Mouse (Mus musculus) midbrain, postnatal 0 days (tissue): ENCODE results near the gene Slc24a3. TPM values are rescaled to one million over a fixed set of nuclear protein-coding genes. Genes with fewer than 3 reads are reported as not detected.
A peak's percentile ranks its signal among the peaks of the same experiment; 100 is the strongest.

Experiments
- ATAC-seq: fragments of 200-750 bp; cut with Nextera tagmentation; 2 replicates; pipeline ENCODE4 v1.8.0; 2017; ENCODE audit warnings: moderate number of reproducible peaks, mild to moderate bottlenecking, moderate TSS enrichment, moderate library complexity; ENCODE audit not compliant: low FRiP score
- DNase-seq: peaks from one replicate; pipeline ENCODE4 v3.0.0-alpha.2; 2015; ENCODE audit warnings: low spot score
- H3K27ac ChIP-seq: fragments of 300-500 bp; sonication (generic); 2 replicates; pipeline ENCODE4 v1.5.1; 2014; ENCODE audit warnings: low read depth, mild to moderate bottlenecking, low read length, mixed read lengths
- H3K27me3 ChIP-seq: fragments of 300-500 bp; sonication (generic); 2 replicates; pipeline ENCODE4 v1.6.1; 2014; ENCODE audit warnings: low read length, control low read depth, mixed read lengths; ENCODE audit not compliant: insufficient read depth
- H3K36me3 ChIP-seq: fragments of 300-500 bp; sonication (generic); 2 replicates; pipeline ENCODE4 v1.6.1; 2014; ENCODE audit warnings: low read length, control low read depth, mixed read lengths; ENCODE audit not compliant: insufficient read depth
- H3K4me1 ChIP-seq: fragments of 300-500 bp; sonication (generic); 2 replicates; pipeline ENCODE4 v1.6.1; 2014; ENCODE audit warnings: mild to moderate bottlenecking, control low read depth, antibody characterized with exemption, low read length, mixed read lengths; ENCODE audit not compliant: insufficient read depth
- H3K4me2 ChIP-seq: fragments of 300-500 bp; sonication (generic); 2 replicates; pipeline ENCODE4 v1.6.1; 2014; ENCODE audit warnings: low read depth, mild to moderate bottlenecking, low read length, mixed read lengths; ENCODE audit not compliant: poor library complexity, severe bottlenecking
- H3K4me3 ChIP-seq: fragments of 300-500 bp; sonication (generic); 2 replicates; pipeline ENCODE4 v1.5.1; 2014; ENCODE audit warnings: low read depth, mild to moderate bottlenecking, low read length, moderate library complexity
- H3K9ac ChIP-seq: fragments of 300-500 bp; sonication (generic); replicated peaks from 2 replicates; pipeline ENCODE4 v1.6.1; 2014; ENCODE audit warnings: mild to moderate bottlenecking, low read length, moderate library complexity, mixed read lengths; ENCODE audit not compliant: poor library complexity, severe bottlenecking
- H3K9me3 ChIP-seq: fragments of 300-500 bp; sonication (generic); 2 replicates; pipeline ENCODE4 v1.6.1; 2016; ENCODE audit warnings: low read length, control low read depth
- CTCF ChIP-seq: IDR thresholded peaks from 2 replicates; pipeline ENCODE4 v1.5.1; 2016; ENCODE audit warnings: antibody characterized with exemption, mild to moderate bottlenecking
- WGBS: fragments of 180-500 bp; shearing (Covaris S2); extraction: QIAGEN DNeasy Blood & Tissue Kit; methylation state at CpG from one replicate; pipeline ENCODE4 v1.1.7; 2014; 5-methylcytosine and 5-hydroxymethylcytosine counted together
- polyA plus RNA-seq: library from polyadenylated mRNA; unstranded; fragments of >200 nt; fragmentation: Nextera tagmentation; extraction: Ambion mirVana; gene quantifications from 2 replicates; pipeline ENCODE4 v1.2.1, GENCODE M21; 2015
- total RNA-seq: library from RNA; depleted of rRNA; stranded (reverse); fragments of >200 nt; gene quantifications from 2 replicates; pipeline ENCODE4 v1.2.3, GENCODE M21; 2014

The Slc24a3 gene
- total and polyA plus RNA-seq, 2 experiments from 2014 or later: 34.5 to 65.7 TPM

DNA sequence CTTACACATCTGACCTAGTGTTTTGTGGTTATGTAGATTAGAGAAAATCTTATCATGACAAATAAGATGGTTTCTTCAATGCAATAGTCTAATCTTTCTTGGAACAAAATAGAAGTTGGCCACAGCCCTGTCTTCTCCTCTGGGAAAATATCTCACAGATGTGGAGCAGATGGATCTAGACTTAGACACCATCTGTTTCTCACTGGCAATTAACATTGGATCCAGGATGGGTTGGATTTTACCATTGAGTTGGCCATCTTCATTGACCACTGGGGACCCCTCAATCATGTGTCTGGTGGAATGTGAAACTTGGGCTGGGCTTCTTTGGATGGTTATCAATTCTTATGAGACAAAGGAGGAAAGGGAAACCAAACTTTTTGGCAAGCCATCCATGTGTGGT lies 332.7 kb downstream of the Slc24a3 start:
- Histone ChIP-seq H3K4me3 (no peak overlapping the region), H3K9ac (no peak overlapping the region), H3K36me3 (no peaks in the 10 kb centered on the region), H3K27ac (no peak overlapping the region), H3K4me1 (no peaks in the 10 kb centered on the region), H3K4me2 (no peak overlapping the region), H3K9me3 (no peaks in the 10 kb centered on the region), H3K27me3 (no peaks in the 10 kb centered on the region)
- TF ChIP-seq CTCF: no peak
- ATAC-seq (no peak), DNase-seq (no peak)

DNA sequence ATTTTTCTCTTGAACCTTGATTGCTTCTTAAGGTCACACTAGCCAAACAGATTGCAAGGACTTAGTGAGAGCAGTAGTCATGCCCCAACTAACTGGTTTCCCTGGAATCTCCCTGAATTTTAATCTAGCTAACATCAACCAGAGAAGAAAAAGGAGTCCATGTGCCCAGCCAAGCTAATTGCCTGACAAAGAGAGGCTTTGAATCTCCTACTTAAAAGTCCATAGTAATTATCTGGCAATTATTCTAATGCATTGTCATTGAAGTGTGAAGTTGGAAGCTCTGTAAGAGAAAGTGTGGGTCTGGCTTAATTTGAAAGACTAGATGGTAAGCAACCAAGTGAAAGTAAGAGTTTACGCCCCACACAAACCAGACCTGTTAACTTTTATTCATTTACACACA lies 333.9 kb downstream of the Slc24a3 start:
- H3K4me1 ChIP-seq: no peaks in the 10 kb centered on the region
- no peak overlapping the region for H3K27ac ChIP-seq
- ATAC-seq (no peak), DNase-seq (peak; percentile 19)
- H3K9me3 ChIP-seq: no peaks in the 10 kb centered on the region
- WGBS: 81% methylated on average over 1 of the region's 1 CpGs
- no peak overlapping the region for H3K9ac ChIP-seq
- no peaks in the 10 kb centered on the region for H3K36me3 ChIP-seq
- no peak for TF ChIP-seq CTCF
- H3K4me2 ChIP-seq: no peak overlapping the region
- no peaks in the 10 kb centered on the region for H3K27me3 ChIP-seq
- no peak overlapping the region for H3K4me3 ChIP-seq

- no peaks in the 10 kb centered on the region for H3K9me3 ChIP-seq
- H3K4me2 ChIP-seq: no peak overlapping the region
- H3K9ac ChIP-seq: no peak overlapping the region
- no peaks in the 10 kb centered on the region for H3K4me1 ChIP-seq
- H3K4me3 ChIP-seq: no peak overlapping the region
- TF ChIP-seq CTCF: no peak
- 90% methylated on average over 2 of the region's 2 CpGs for WGBS
- no peak overlapping the region for H3K27ac ChIP-seq
- ATAC-seq: no peak
- DNase-seq: no peak
- no peaks in the 10 kb centered on the region for H3K36me3 ChIP-seq
- H3K27me3 ChIP-seq: no peaks in the 10 kb centered on the region
Observed at GRCm38 (mm10) chr2:145507702-145508101, 340.1 kb downstream of the Slc24a3 start.

DNA sequence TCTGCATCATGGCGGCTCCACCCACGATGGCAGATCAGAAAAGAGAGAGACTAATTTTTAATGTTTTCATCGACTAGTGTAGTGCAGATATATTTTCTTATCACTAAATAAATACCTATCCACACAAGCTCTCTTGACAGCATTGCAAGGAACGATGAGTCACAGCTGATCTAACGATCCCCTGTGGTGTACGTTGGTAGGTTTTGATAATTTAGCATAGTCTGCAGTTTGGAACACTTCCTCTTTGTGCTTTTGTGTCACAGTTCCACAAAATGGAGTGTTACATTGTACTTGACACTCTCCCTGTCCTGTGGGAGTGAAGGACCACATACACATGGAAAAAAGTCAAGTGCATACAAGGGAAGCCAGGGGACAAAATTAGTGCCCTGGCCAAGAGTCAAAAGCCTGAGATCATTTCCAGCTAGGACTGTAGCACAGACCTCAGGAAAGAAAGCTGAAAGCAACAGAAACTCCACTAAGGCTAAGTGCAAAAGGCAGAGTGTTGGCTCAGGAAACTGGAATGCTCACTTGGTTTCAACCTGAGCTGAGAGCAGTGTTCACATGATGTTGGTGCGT lies 343.2 kb downstream of the Slc24a3 start:
- Histone ChIP-seq H3K27ac (no peak overlapping the region), H3K36me3 (no peaks in the 10 kb centered on the region), H3K4me2 (no peak overlapping the region), H3K4me3 (no peak overlapping the region), H3K27me3 (no peaks in the 10 kb centered on the region), H3K4me1 (no peaks in the 10 kb centered on the region), H3K9me3 (no peaks in the 10 kb centered on the region), H3K9ac (no peak overlapping the region)
- DNase-seq (no peak), ATAC-seq (no peak)
- no peak for TF ChIP-seq CTCF
- WGBS: 84% methylated on average over 7 of the region's 7 CpGs

DNA sequence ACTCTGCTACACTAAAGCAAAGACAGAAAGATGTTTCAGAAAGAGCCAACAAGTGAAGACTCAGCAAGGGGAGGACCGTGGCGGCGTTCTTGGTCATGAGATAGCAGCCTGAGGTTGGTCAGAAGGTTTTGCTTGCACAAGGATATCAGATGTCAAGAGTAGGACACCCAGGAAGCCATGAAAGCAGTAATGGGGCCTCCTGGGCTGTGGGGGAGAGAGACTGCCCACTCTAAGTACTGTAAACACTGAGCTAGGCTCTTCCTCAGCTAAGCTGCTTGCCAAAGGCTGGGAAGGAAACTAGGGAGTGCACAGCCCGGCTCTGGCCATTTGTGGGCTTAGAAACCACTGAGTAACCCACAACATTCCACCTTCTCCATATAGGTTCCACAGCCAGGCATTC lies 348.4 kb downstream of the Slc24a3 start:
- H3K4me2 ChIP-seq: no peak overlapping the region
- no peaks in the 10 kb centered on the region for H3K36me3 ChIP-seq
- WGBS: 90% methylated on average over 4 of the region's 4 CpGs

DNA sequence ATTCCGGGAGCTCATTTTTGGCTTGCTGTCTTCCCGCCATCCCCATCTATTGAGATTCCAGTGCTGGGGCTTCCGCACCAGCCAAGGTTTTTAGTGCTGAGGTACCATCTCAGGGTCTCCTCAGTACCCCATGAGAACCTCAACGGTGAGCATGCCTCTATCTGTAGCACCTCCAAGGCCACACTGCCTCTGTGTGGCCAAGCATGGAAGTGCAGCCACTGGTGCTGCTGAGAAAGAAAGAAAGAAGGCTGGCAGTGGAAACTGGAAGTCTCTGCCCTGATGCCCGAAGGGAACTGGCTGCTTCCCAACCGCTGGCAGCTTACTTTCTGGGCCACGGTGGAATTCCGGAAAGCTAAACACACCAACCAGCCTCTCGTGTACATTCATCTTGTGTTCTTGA lies 349.8 kb downstream of the Slc24a3 start:
- Histone ChIP-seq H3K9ac (no peak overlapping the region), H3K4me1 (no peaks in the 10 kb centered on the region), H3K4me2 (no peak overlapping the region), H3K36me3 (no peaks in the 10 kb centered on the region), H3K9me3 (no peaks in the 10 kb centered on the region), H3K4me3 (no peak overlapping the region), H3K27ac (no peak overlapping the region), H3K27me3 (no peaks in the 10 kb centered on the region)
- ATAC-seq: peak; percentile 71
- 46% methylated on average over 9 of the region's 9 CpGs for WGBS
- DNase-seq: peak; percentile 86
- TF ChIP-seq CTCF: peak; percentile 90

More for the DNA sequence above, 348.4 kb downstream of the Slc24a3 start:
- Histone ChIP-seq H3K9ac (no peak overlapping the region), H3K9me3 (no peaks in the 10 kb centered on the region), H3K4me3 (no peak overlapping the region), H3K27me3 (no peaks in the 10 kb centered on the region), H3K4me1 (no peaks in the 10 kb centered on the region), H3K27ac (no peak overlapping the region)
- TF ChIP-seq CTCF: no peak
- ATAC-seq (no peak), DNase-seq (no peak)
